Mouse (Mus musculus) MEL (cell line): ENCODE data around the gene Olfr1344. TPM values are rescaled to one million over a fixed set of nuclear protein-coding genes. Genes with fewer than 3 reads are reported as not detected.

ENCODE experiments used
- DNase-seq: peaks from one replicate; pipeline ENCODE4 v3.0.0; 2011; ENCODE audit warnings: low read depth, low spot score
- H3K27ac ChIP-seq: 2 replicates; pipeline ENCODE4 v1.5.1; 2012; ENCODE audit warnings: low read depth, mild to moderate bottlenecking, control low read depth, low read length, moderate library complexity; ENCODE audit not compliant: control insufficient read depth
- H3K27me3 ChIP-seq, 2 experiments: fragments of 150-350 bp in 1 of 2; sonication (generic) in 1 of 2; 2 replicates each; pipeline ENCODE4 v1.6.1; 2012; ENCODE audit warnings: low read length in 2 of 2, mild to moderate bottlenecking in 2 of 2, improper control_type of control experiment in 1 of 2, moderate library complexity in 1 of 2; ENCODE audit not compliant: insufficient read depth in 2 of 2, control insufficient read depth in 1 of 2
- H3K36me3 ChIP-seq, 2 experiments: 2 replicates each; pipeline ENCODE4 v1.6.1; 2012 to 2014; ENCODE audit warnings: low read length in 2 of 2, improper control_type of control experiment in 1 of 2, inconsistent platforms in 1 of 2, mild to moderate bottlenecking in 1 of 2; ENCODE audit not compliant: insufficient read depth in 2 of 2, control insufficient read depth in 1 of 2
- H3K4me1 ChIP-seq, 2 experiments: fragments of 150-350 bp in 1 of 2; sonication (generic) in 1 of 2; 2 replicates each; pipeline ENCODE4 v1.6.1; 2012; ENCODE audit warnings: low read length in 2 of 2, improper control_type of control experiment in 1 of 2, mild to moderate bottlenecking in 1 of 2; ENCODE audit not compliant: insufficient read depth in 2 of 2, control insufficient read depth in 1 of 2
- H3K4me3 ChIP-seq, 2 experiments: fragments of 150-350 bp in 1 of 2; sonication (generic) in 1 of 2; 2 replicates each; pipeline ENCODE4 v1.5.1; 2012; ENCODE audit warnings: low read depth in 2 of 2, low read length in 2 of 2, mild to moderate bottlenecking in 2 of 2, moderate library complexity in 2 of 2, control low read depth in 1 of 2, improper control_type of control experiment in 1 of 2; ENCODE audit not compliant: control insufficient read depth in 1 of 2, insufficient read depth in 1 of 2
- H3K79me2 ChIP-seq: 2 replicates; pipeline ENCODE4 v1.6.1; 2012; ENCODE audit warnings: mild to moderate bottlenecking, low read length, moderate library complexity; ENCODE audit not compliant: control insufficient read depth, poor library complexity, insufficient read depth
- H3K9ac ChIP-seq: 2 replicates; pipeline ENCODE4 v1.6.1; 2012; ENCODE audit warnings: low read depth, mild to moderate bottlenecking, control low read depth, low read length, moderate library complexity; ENCODE audit not compliant: control insufficient read depth, poor library complexity, severe bottlenecking
- H3K9me3 ChIP-seq: fragments of 150-350 bp; sonication (generic); replicated peaks from 2 replicates; pipeline ENCODE4 v1.6.1; 2012; ENCODE audit warnings: mild to moderate bottlenecking, low read length, improper control_type of control experiment, moderate library complexity; ENCODE audit not compliant: insufficient read depth
- BHLHE40 ChIP-seq: IDR thresholded peaks from 2 replicates; pipeline ENCODE4 v1.6.1; 2012; ENCODE audit warnings: low read depth, mild to moderate bottlenecking, inconsistent platforms, low read length, improper control_type of control experiment, borderline replicate concordance
- HCFC1 ChIP-seq: IDR thresholded peaks from 2 replicates; pipeline ENCODE4 v1.6.1; 2012; ENCODE audit warnings: low read depth, mild to moderate bottlenecking, inconsistent platforms, low read length, improper control_type of control experiment, moderate library complexity
- MAZ ChIP-seq: IDR thresholded peaks from 2 replicates; pipeline ENCODE4 v1.6.1; 2012; ENCODE audit warnings: low read depth, mild to moderate bottlenecking, inconsistent platforms, low read length, improper control_type of control experiment
- MEF2A ChIP-seq: IDR thresholded peaks from 2 replicates; pipeline ENCODE4 v1.6.1; 2014; ENCODE audit warnings: low read depth, mild to moderate bottlenecking, inconsistent platforms, low read length, improper control_type of control experiment; ENCODE audit not compliant: poor library complexity, insufficient replicate concordance, severe bottlenecking; ENCODE audit errors: extremely low read depth
- MYB ChIP-seq: IDR thresholded peaks from 2 replicates; pipeline ENCODE4 v1.6.1; 2011; ENCODE audit warnings: mild to moderate bottlenecking, low read depth, low read length, improper control_type of control experiment
- NELFE ChIP-seq: IDR thresholded peaks from 2 replicates; pipeline ENCODE4 v1.6.1; 2011; ENCODE audit warnings: low read depth, low read length, improper control_type of control experiment
- POLR2AphosphoS2 ChIP-seq: IDR thresholded peaks from 2 replicates; pipeline ENCODE4 v1.6.1; 2011; ENCODE audit warnings: low read length, improper control_type of control experiment
- RAD21 ChIP-seq: IDR thresholded peaks from 2 replicates; pipeline ENCODE4 v1.6.1; 2011; ENCODE audit warnings: mild to moderate bottlenecking, low read depth, low read length, improper control_type of control experiment
- SIN3A ChIP-seq: IDR thresholded peaks from 2 replicates; pipeline ENCODE4 v1.6.1; 2012; ENCODE audit warnings: low read length, improper control_type of control experiment, inconsistent platforms
- SMC3 ChIP-seq: IDR thresholded peaks from 2 replicates; pipeline ENCODE4 v1.6.1; 2011; ENCODE audit warnings: low read depth, low read length, improper control_type of control experiment
- USF2 ChIP-seq, 2 experiments: IDR thresholded peaks; 2 replicates each; pipeline ENCODE4 v1.6.1; 2011 to 2012; ENCODE audit warnings: improper control_type of control experiment in 2 of 2, low read length in 2 of 2, borderline replicate concordance in 1 of 2, inconsistent platforms in 1 of 2, low read depth in 1 of 2, mild to moderate bottlenecking in 1 of 2; ENCODE audit not compliant: insufficient read depth in 1 of 2
- ZKSCAN1 ChIP-seq: IDR thresholded peaks from 2 replicates; pipeline ENCODE4 v1.6.1; 2012; ENCODE audit warnings: low read depth, mild to moderate bottlenecking, inconsistent platforms, low read length, improper control_type of control experiment, moderate library complexity
- polyA plus RNA-seq, 2 experiments: library from polyadenylated mRNA; stranded (reverse) in 1 of 2; unstranded in 1 of 2; fragments of >175 nt in 1 of 2; fragments of >200 nt in 1 of 2; gene quantifications; 2 replicates each; pipeline versions ENCODE4 v1.2.1 to v1.2.4; 2012; ENCODE audit warnings: low replicate concordance in 2 of 2, low read depth in 1 of 2; ENCODE audit not compliant: insufficient read length in 2 of 2, insufficient read depth in 1 of 2, missing spikeins in 1 of 2
- total RNA-seq: library from RNA; depleted of rRNA; stranded (reverse); fragments of 300-350 nt; gene quantifications from 2 replicates; pipeline ENCODE4 v1.2.3, GENCODE M21; 2012; rRNA removed

The Olfr1344 gene
- total and polyA plus RNA-seq, 3 experiments, result not detected

GRCm38 (mm10) chr7:6486841-6487240 lies 48.4 kb downstream of the Olfr1344 start, which contains the start of gene Olfr5:
Gene Olfr5 (minus strand): TSS chr7:6486941.
- Histone ChIP-seq H3K9me3 (no peaks in the 10 kb centered on the region), H3K4me3 (no peak within 1 kb of the TSS), H3K79me2 (no peaks in the 10 kb centered on the region), H3K27ac (no peak within 1 kb of the TSS), H3K27me3 (no peaks in the 10 kb centered on the region), H3K4me1 (no peaks in the 10 kb centered on the region), H3K36me3 (no peaks in the 10 kb centered on the region), H3K9ac (no peak within 1 kb of the TSS)
- TF ChIP-seq BHLHE40 (no peak), SIN3A (no peak), NELFE (no peak), MEF2A (no peak), HCFC1 (no peak), MAZ (no peak), USF2 (IDR thresholded peaks at IDR 0.05; ENCODE audit: borderline replicate concordance in 1 of 2, insufficient read depth in 1 of 2, low read depth in 1 of 2, low read length in 2 of 2) (no peak), ZKSCAN1 (no peak), SMC3 (no peak), POLR2AphosphoS2 (no peak), MYB (no peak), RAD21 (no peak)
- DNase-seq, result no peak

Other genes starting within 250 kb of the Olfr1344 start
- not detected in 2 replicates for gene Galp, start 241.6 kb upstream of the Olfr1344 start, total RNA-seq
- not detected for gene Galp, start 241.6 kb upstream of the Olfr1344 start, polyA plus RNA-seq
- not detected in 2 replicates for gene Zscan5b, start 216.4 kb upstream of the Olfr1344 start, total RNA-seq
- gene Zscan5b, start 216.4 kb upstream of the Olfr1344 start, polyA plus RNA-seq, result not detected
- not detected in 2 replicates for gene Epp13, start 186.0 kb upstream of the Olfr1344 start, total RNA-seq
- under 1 TPM in 1 of 2 experiments, not detected in 1; 0.14 TPM for gene Epp13, start 186.0 kb upstream of the Olfr1344 start, polyA plus RNA-seq
- gene Zfp667, start 152.1 kb upstream of the Olfr1344 start, total RNA-seq, result 3.4 and 3.9 TPM in 2 replicates
- gene Zfp667, start 152.1 kb upstream of the Olfr1344 start, polyA plus RNA-seq, result 1 to 10 TPM in 1 of 2 experiments, not detected in 1; 5.3 TPM
- gene Zfp583, start 107.4 kb upstream of the Olfr1344 start, total RNA-seq, result not detected in 2 replicates
- gene Zfp583, start 107.4 kb upstream of the Olfr1344 start, polyA plus RNA-seq, result not detected
- not detected in 2 replicates for gene Gm3854, start 94.9 kb upstream of the Olfr1344 start, total RNA-seq
- gene Gm3854, start 94.9 kb upstream of the Olfr1344 start, polyA plus RNA-seq, result not detected
- gene Zfp78, start 75.4 kb upstream of the Olfr1344 start, total RNA-seq, result 0.42 and 0.50 TPM in 2 replicates
- gene Zfp78, start 75.4 kb upstream of the Olfr1344 start, polyA plus RNA-seq, result under 1 TPM in 1 of 2 experiments, not detected in 1; 0.67 TPM
- gene Zfp28, start 55.4 kb upstream of the Olfr1344 start, total RNA-seq, result 1.6 and 2.8 TPM in 2 replicates
- gene Zfp28, start 55.4 kb upstream of the Olfr1344 start, polyA plus RNA-seq, result 1 to 10 TPM in 1 of 2 experiments, not detected in 1; 3.3 TPM
- gene Smim17, start 40.0 kb upstream of the Olfr1344 start, total RNA-seq, result not detected in 2 replicates
- gene Smim17, start 40.0 kb upstream of the Olfr1344 start, polyA plus RNA-seq, result not detected
- gene Gm20715, start 28.4 kb upstream of the Olfr1344 start, total RNA-seq, result not detected in 2 replicates
- gene Gm20715, start 28.4 kb upstream of the Olfr1344 start, polyA plus RNA-seq, result not detected
- not detected in 2 replicates for gene Olfr1336, start 17.5 kb downstream of the Olfr1344 start, total RNA-seq
- gene Olfr1336, start 17.5 kb downstream of the Olfr1344 start, polyA plus RNA-seq, result under 1 TPM in 1 of 2 experiments, not detected in 1; 0.01 TPM
- gene Olfr1346, start 28.4 kb downstream of the Olfr1344 start, total RNA-seq, result not detected in 2 replicates
- not detected for gene Olfr1346, start 28.4 kb downstream of the Olfr1344 start, polyA plus RNA-seq
- gene Olfr5, start 48.3 kb downstream of the Olfr1344 start, total RNA-seq, result not detected in 2 replicates
- not detected for gene Olfr5, start 48.3 kb downstream of the Olfr1344 start, polyA plus RNA-seq
- not detected in 2 replicates for gene Olfr1347, start 61.1 kb downstream of the Olfr1344 start, total RNA-seq
- not detected for gene Olfr1347, start 61.1 kb downstream of the Olfr1344 start, polyA plus RNA-seq
- not detected in 2 replicates for gene Olfr1348, start 70.1 kb downstream of the Olfr1344 start, total RNA-seq
- gene Olfr1348, start 70.1 kb downstream of the Olfr1344 start, polyA plus RNA-seq, result not detected
- not detected in 2 replicates for gene Olfr1349, start 84.3 kb downstream of the Olfr1344 start, total RNA-seq
- not detected for gene Olfr1349, start 84.3 kb downstream of the Olfr1344 start, polyA plus RNA-seq
- not detected in 2 replicates for gene Olfr1350, start 126.2 kb downstream of the Olfr1344 start, total RNA-seq
- gene Olfr1350, start 126.2 kb downstream of the Olfr1344 start, polyA plus RNA-seq, result not detected